Mouse (Mus musculus): Measurements from ENCODE around the gene 5031410I06Rik. TPM values are rescaled to one million over a fixed set of nuclear protein-coding genes. Genes with fewer than 3 reads are reported as not detected.
"Not testable (repeated sequence)": the region's sequence is repeated elsewhere in the genome, so short reads cannot be mapped to it uniquely, and the experiment has no call there.

Gene 5031410I06Rik
- 0.09 TPM in 1 of 2 replicates, not detected in the other for total RNA-seq (2012; rRNA removed)

DNA sequence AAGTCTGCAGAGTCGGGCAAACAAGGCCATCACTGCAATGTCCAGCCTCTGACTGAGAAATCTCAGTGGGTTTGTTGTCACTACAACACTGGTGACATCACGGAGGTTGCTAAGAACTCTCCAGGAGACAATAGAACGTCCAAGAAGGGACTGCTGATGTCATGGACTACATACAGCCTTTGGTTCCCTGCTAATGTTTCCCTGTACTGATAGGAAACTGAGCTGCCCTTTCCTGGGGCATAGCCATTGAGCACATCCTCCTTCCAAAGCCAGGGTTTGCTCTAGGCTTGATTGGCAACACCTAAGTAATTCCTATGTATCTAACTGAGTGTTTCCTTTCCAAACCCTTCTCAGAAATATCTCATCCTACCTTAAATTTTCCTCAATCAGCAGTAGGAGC is at the start of gene 5031410I06Rik:
Gene 5031410I06Rik, minus strand, starts transcription at position 101 of the 400 bp plus-strand sequence.
- H3K36me3 ChIP-seq (ENCODE audit: control insufficient read depth, insufficient read depth, low read length, poor library complexity, severe bottlenecking); H3K9ac ChIP-seq (ENCODE audit: insufficient read depth, low read depth, low read length, poor library complexity, severe bottlenecking); H3K4me3 ChIP-seq (ENCODE audit: insufficient read depth in 1 of 2, low read depth in 1 of 2, low read length in 2 of 2, poor library complexity in 1 of 2, severe bottlenecking in 1 of 2); H3K4me1 ChIP-seq (ENCODE audit: control insufficient read depth in 2 of 2, insufficient read depth in 2 of 2, low read length in 2 of 2, poor library complexity in 1 of 2); H3K27ac ChIP-seq (ENCODE audit: insufficient read depth, low read depth, low read length, poor library complexity, severe bottlenecking); in situ Hi-C loops (cut with MboI; ENCODE audit: low sequenced_read_pairs in 2 of 2, unreplicated experiment in 2 of 2); H3K9me3 ChIP-seq (ENCODE audit: control insufficient read depth, insufficient read depth, low read depth, low read length); DNase-seq (ENCODE audit: low read depth, low spot score): not testable (repeated sequence)

DNA sequence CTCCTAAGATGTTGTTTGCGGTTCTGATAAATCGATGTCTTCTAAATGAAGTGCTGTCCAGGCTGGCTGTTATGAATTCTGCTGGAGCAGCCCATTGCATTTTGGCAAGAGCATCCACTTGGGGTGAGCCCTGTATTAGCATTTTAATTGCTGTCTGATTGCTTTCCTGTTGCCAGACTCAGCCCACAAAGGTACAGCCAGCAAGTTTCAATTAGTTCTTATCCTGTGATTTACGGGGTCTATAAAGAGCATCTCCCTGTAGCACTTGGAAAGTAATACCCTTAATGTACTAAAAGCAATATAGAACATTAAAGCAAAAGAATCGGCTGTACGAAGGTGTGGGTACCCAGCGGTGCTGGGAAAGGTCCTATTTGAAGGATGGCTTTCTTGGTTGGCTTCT is 37.7 kb upstream of the 5031410I06Rik start:
- TF ChIP-seq HCFC1 (IDR thresholded peaks at IDR 0.05; ENCODE audit: borderline replicate concordance, insufficient read depth, low read length), result no peak
- no peak for TF ChIP-seq CHD2 (IDR thresholded peaks at IDR 0.05; ENCODE audit: low read depth, low read length)
- TF ChIP-seq ZNF384 (IDR thresholded peaks at IDR 0.05; ENCODE audit: low read depth, low read length), result no peak
- no peak for TF ChIP-seq ZC3H11A (IDR thresholded peaks at IDR 0.05; ENCODE audit: borderline replicate concordance, low read depth, low read length)
- no peak for TF ChIP-seq MAFK (IDR thresholded peaks at IDR 0.05; ENCODE audit: insufficient read depth, low read depth, low read length)
- H3K27ac ChIP-seq (ENCODE audit: insufficient read depth, low read depth, low read length, poor library complexity, severe bottlenecking), result no peak overlapping the region
- no peaks in the 10 kb centered on the region for H3K36me3 ChIP-seq (ENCODE audit: control insufficient read depth, insufficient read depth, low read length, poor library complexity, severe bottlenecking)
- no peak overlapping the region for H3K9ac ChIP-seq (ENCODE audit: insufficient read depth, low read depth, low read length, poor library complexity, severe bottlenecking)
- no peaks in the 10 kb centered on the region for H3K4me1 ChIP-seq (ENCODE audit: control insufficient read depth in 2 of 2, insufficient read depth in 2 of 2, low read length in 2 of 2, poor library complexity in 1 of 2)
- in situ Hi-C loops (cut with MboI; ENCODE audit: low sequenced_read_pairs in 2 of 2, unreplicated experiment in 2 of 2), result no loop called here
- no peaks in the 10 kb centered on the region for H3K9me3 ChIP-seq (ENCODE audit: control insufficient read depth, insufficient read depth, low read depth, low read length)
- no peak overlapping the region for H3K4me3 ChIP-seq (ENCODE audit: insufficient read depth in 1 of 2, low read depth in 1 of 2, low read length in 2 of 2, poor library complexity in 1 of 2, severe bottlenecking in 1 of 2)
- no peak for DNase-seq (ENCODE audit: low read depth, low spot score)

DNA sequence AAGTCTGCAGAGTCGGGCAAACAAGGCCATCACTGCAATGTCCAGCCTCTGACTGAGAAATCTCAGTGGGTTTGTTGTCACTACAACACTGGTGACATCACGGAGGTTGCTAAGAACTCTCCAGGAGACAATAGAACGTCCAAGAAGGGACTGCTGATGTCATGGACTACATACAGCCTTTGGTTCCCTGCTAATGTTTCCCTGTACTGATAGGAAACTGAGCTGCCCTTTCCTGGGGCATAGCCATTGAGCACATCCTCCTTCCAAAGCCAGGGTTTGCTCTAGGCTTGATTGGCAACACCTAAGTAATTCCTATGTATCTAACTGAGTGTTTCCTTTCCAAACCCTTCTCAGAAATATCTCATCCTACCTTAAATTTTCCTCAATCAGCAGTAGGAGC is 16.2 kb upstream of the 5031410I06Rik start, which contains the start of gene Gm10220:
Gene Gm10220, minus strand, starts transcription at position 101 of the 400 bp plus-strand sequence.
- H3K4me3 ChIP-seq (ENCODE audit: insufficient read depth in 1 of 2, low read depth in 1 of 2, low read length in 2 of 2, poor library complexity in 1 of 2, severe bottlenecking in 1 of 2); DNase-seq (ENCODE audit: low read depth, low spot score); H3K9me3 ChIP-seq (ENCODE audit: control insufficient read depth, insufficient read depth, low read depth, low read length); in situ Hi-C loops (cut with MboI; ENCODE audit: low sequenced_read_pairs in 2 of 2, unreplicated experiment in 2 of 2); H3K9ac ChIP-seq (ENCODE audit: insufficient read depth, low read depth, low read length, poor library complexity, severe bottlenecking); H3K27ac ChIP-seq (ENCODE audit: insufficient read depth, low read depth, low read length, poor library complexity, severe bottlenecking); H3K4me1 ChIP-seq (ENCODE audit: control insufficient read depth in 2 of 2, insufficient read depth in 2 of 2, low read length in 2 of 2, poor library complexity in 1 of 2); H3K36me3 ChIP-seq (ENCODE audit: control insufficient read depth, insufficient read depth, low read length, poor library complexity, severe bottlenecking): not testable (repeated sequence)

- H3K9me3 ChIP-seq (ENCODE audit: control insufficient read depth, insufficient read depth, low read depth, low read length); DNase-seq (ENCODE audit: low read depth, low spot score); in situ Hi-C loops (cut with MboI; ENCODE audit: low sequenced_read_pairs in 2 of 2, unreplicated experiment in 2 of 2); H3K4me3 ChIP-seq (ENCODE audit: insufficient read depth in 1 of 2, low read depth in 1 of 2, low read length in 2 of 2, poor library complexity in 1 of 2, severe bottlenecking in 1 of 2); H3K27ac ChIP-seq (ENCODE audit: insufficient read depth, low read depth, low read length, poor library complexity, severe bottlenecking); H3K36me3 ChIP-seq (ENCODE audit: control insufficient read depth, insufficient read depth, low read length, poor library complexity, severe bottlenecking); H3K4me1 ChIP-seq (ENCODE audit: control insufficient read depth in 2 of 2, insufficient read depth in 2 of 2, low read length in 2 of 2, poor library complexity in 1 of 2); H3K9ac ChIP-seq (ENCODE audit: insufficient read depth, low read depth, low read length, poor library complexity, severe bottlenecking): not testable (repeated sequence)
These were observed 16.0 kb downstream of the 5031410I06Rik start, which contains the start of gene Gm10471 for GRCm38 (mm10) chr5:26089191-26089590. Gene Gm10471 (minus strand): TSS chr5:26089291.

GRCm38 (mm10) chr5:26079023-26079422 is 26.1 kb downstream of the 5031410I06Rik start:
- DNase-seq (ENCODE audit: low read depth, low spot score), result peak; percentile 15
- H3K4me1 ChIP-seq (ENCODE audit: control insufficient read depth in 2 of 2, insufficient read depth in 2 of 2, low read length in 2 of 2, poor library complexity in 1 of 2); H3K4me3 ChIP-seq (ENCODE audit: insufficient read depth in 1 of 2, low read depth in 1 of 2, low read length in 2 of 2, poor library complexity in 1 of 2, severe bottlenecking in 1 of 2); H3K36me3 ChIP-seq (ENCODE audit: control insufficient read depth, insufficient read depth, low read length, poor library complexity, severe bottlenecking); H3K9ac ChIP-seq (ENCODE audit: insufficient read depth, low read depth, low read length, poor library complexity, severe bottlenecking); H3K27ac ChIP-seq (ENCODE audit: insufficient read depth, low read depth, low read length, poor library complexity, severe bottlenecking); in situ Hi-C loops (cut with MboI; ENCODE audit: low sequenced_read_pairs in 2 of 2, unreplicated experiment in 2 of 2); H3K9me3 ChIP-seq (ENCODE audit: control insufficient read depth, insufficient read depth, low read depth, low read length): not testable (repeated sequence)

Measured in ES-E14 (cell line).